Mouse (Mus musculus): ENCODE results near the gene Cd244a. TPM values are rescaled to one million over a fixed set of nuclear protein-coding genes. Genes with fewer than 3 reads are reported as not detected.

Cd244a gene
- polyA plus RNA-seq (2014; fragmentation: Nextera tagmentation; extraction: Ambion mirVana): not detected in 2 replicates

GRCm38 (mm10) chr1:171558898-171559297 lies at the start of gene Cd244a:
Cd244a (plus strand) TSS chr1:171559193.
- no peak within 1 kb of the TSS for H3K4me3 ChIP-seq (ENCODE audit: low read depth, low read length)
- H3K4me1 ChIP-seq (ENCODE audit: control insufficient read depth, insufficient read depth, low read length): no peaks in the 10 kb centered on the region
- 88% methylated on average over 4 of the region's 4 CpGs for WGBS
- no peak within 1 kb of the TSS for H3K9ac ChIP-seq (ENCODE audit: low read length)
- no peak for DNase-seq (ENCODE audit: low spot score)
- no peak for ATAC-seq
- H3K27me3 ChIP-seq (replicated peaks; ENCODE audit: control insufficient read depth, insufficient read depth, low read length): no peaks in the 10 kb centered on the region
- H3K36me3 ChIP-seq (ENCODE audit: control insufficient read depth, insufficient read depth, low read length): no peaks in the 10 kb centered on the region
- H3K27ac ChIP-seq (ENCODE audit: low read depth, low read length): no peak within 1 kb of the TSS
- H3K4me2 ChIP-seq (ENCODE audit: low read length): no peak within 1 kb of the TSS
- no peaks in the 10 kb centered on the region for H3K9me3 ChIP-seq (replicated peaks; ENCODE audit: control insufficient read depth, low read length)

DNA sequence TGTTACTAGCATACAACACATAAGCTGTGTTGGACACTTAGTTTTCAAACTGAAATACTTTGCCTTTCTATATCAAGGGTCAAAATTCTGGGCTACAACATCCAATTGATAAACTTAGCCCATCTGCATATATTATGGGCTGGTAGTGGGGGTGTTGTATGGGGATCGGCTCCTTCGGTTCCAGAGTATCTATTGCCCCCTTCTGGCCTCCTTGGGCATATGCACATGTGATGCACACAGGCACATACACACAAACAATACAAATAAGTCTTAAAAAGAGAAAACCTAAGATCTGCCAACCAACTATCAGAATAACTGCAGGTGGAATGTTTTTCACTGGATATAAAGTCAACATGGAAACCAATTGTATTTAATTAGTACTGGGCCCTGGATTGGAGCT lies 45.8 kb upstream of the Cd244a start:
- no peaks in the 10 kb centered on the region for H3K4me1 ChIP-seq (ENCODE audit: control insufficient read depth, insufficient read depth, low read length)
- H3K4me3 ChIP-seq (ENCODE audit: low read depth, low read length): no peak overlapping the region
- H3K27me3 ChIP-seq (replicated peaks; ENCODE audit: control insufficient read depth, insufficient read depth, low read length): no peaks in the 10 kb centered on the region
- 90% methylated on average over 2 of the region's 2 CpGs for WGBS
- H3K9ac ChIP-seq (ENCODE audit: low read length): no peak overlapping the region
- DNase-seq (ENCODE audit: low spot score) (no peak), ATAC-seq (no peak)
- H3K4me2 ChIP-seq (ENCODE audit: low read length): no peak overlapping the region
- no peak overlapping the region for H3K27ac ChIP-seq (ENCODE audit: low read depth, low read length)
- no peaks in the 10 kb centered on the region for H3K36me3 ChIP-seq (ENCODE audit: control insufficient read depth, insufficient read depth, low read length)
- H3K9me3 ChIP-seq (replicated peaks; ENCODE audit: control insufficient read depth, low read length): no peaks in the 10 kb centered on the region

GRCm38 (mm10) chr1:171513760-171514159 lies 45.2 kb upstream of the Cd244a start:
- Histone ChIP-seq H3K27ac (ENCODE audit: low read depth, low read length) (no peak overlapping the region), H3K9ac (ENCODE audit: low read length) (no peak overlapping the region), H3K4me3 (ENCODE audit: low read depth, low read length) (no peak overlapping the region), H3K36me3 (ENCODE audit: control insufficient read depth, insufficient read depth, low read length) (no peaks in the 10 kb centered on the region), H3K4me2 (ENCODE audit: low read length) (no peak overlapping the region), H3K27me3 (replicated peaks; ENCODE audit: control insufficient read depth, insufficient read depth, low read length) (no peaks in the 10 kb centered on the region), H3K4me1 (ENCODE audit: control insufficient read depth, insufficient read depth, low read length) (no peaks in the 10 kb centered on the region), H3K9me3 (replicated peaks; ENCODE audit: control insufficient read depth, low read length) (no peaks in the 10 kb centered on the region)
- DNase-seq (ENCODE audit: low spot score): no peak
- ATAC-seq: no peak
- 100% methylated on average over 1 of the region's 1 CpGs for WGBS

GRCm38 (mm10) chr1:171515039-171515438 lies 44.0 kb upstream of the Cd244a start:
- Histone ChIP-seq H3K4me3 (ENCODE audit: low read depth, low read length) (no peak overlapping the region), H3K9ac (ENCODE audit: low read length) (no peak overlapping the region), H3K27ac (ENCODE audit: low read depth, low read length) (no peak overlapping the region), H3K9me3 (replicated peaks; ENCODE audit: control insufficient read depth, low read length) (no peaks in the 10 kb centered on the region), H3K4me2 (ENCODE audit: low read length) (no peak overlapping the region), H3K4me1 (ENCODE audit: control insufficient read depth, insufficient read depth, low read length) (no peaks in the 10 kb centered on the region), H3K36me3 (ENCODE audit: control insufficient read depth, insufficient read depth, low read length) (no peaks in the 10 kb centered on the region), H3K27me3 (replicated peaks; ENCODE audit: control insufficient read depth, insufficient read depth, low read length) (no peaks in the 10 kb centered on the region)
- ATAC-seq (no peak), DNase-seq (ENCODE audit: low spot score) (no peak)
- WGBS: 16% methylated on average over 1 of the region's 1 CpGs

DNA sequence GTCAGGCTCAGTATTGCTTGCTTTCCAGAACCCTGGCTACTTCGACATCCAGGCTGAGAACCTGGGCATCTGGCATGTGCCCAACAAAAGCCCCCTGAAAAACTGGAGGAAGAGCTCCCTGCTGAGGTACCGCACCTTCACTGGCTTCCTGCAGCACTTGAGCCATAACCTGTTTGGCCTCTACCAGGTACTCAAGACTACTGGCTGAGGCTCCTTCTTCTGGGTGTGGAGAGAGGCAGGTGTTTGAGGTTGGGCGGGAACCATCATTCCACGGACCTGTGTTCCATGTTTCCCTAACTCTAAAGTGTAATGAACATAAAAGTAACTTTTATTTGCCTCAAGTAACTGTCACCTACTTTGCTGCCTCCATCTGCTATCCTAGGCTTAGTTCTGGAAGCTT lies 43.4 kb upstream of the Cd244a start:
- DNase-seq (ENCODE audit: low spot score) (no peak), ATAC-seq (no peak)
- H3K9ac ChIP-seq (ENCODE audit: low read length): no peak overlapping the region
- no peak overlapping the region for H3K4me2 ChIP-seq (ENCODE audit: low read length)
- H3K4me1 ChIP-seq (ENCODE audit: control insufficient read depth, insufficient read depth, low read length): no peaks in the 10 kb centered on the region
- no peak overlapping the region for H3K4me3 ChIP-seq (ENCODE audit: low read depth, low read length)
- H3K9me3 ChIP-seq (replicated peaks; ENCODE audit: control insufficient read depth, low read length): no peaks in the 10 kb centered on the region
- H3K27me3 ChIP-seq (replicated peaks; ENCODE audit: control insufficient read depth, insufficient read depth, low read length): no peaks in the 10 kb centered on the region
- H3K36me3 ChIP-seq (ENCODE audit: control insufficient read depth, insufficient read depth, low read length): no peaks in the 10 kb centered on the region
- 89% methylated on average over 4 of the region's 4 CpGs for WGBS
- no peak overlapping the region for H3K27ac ChIP-seq (ENCODE audit: low read depth, low read length)

- no peaks in the 10 kb centered on the region for H3K36me3 ChIP-seq (ENCODE audit: control insufficient read depth, insufficient read depth, low read length)
- H3K27ac ChIP-seq (ENCODE audit: low read depth, low read length): no peak overlapping the region
- WGBS: 96% methylated on average over 4 of the region's 4 CpGs
- no peaks in the 10 kb centered on the region for H3K9me3 ChIP-seq (replicated peaks; ENCODE audit: control insufficient read depth, low read length)
- no peaks in the 10 kb centered on the region for H3K4me1 ChIP-seq (ENCODE audit: control insufficient read depth, insufficient read depth, low read length)
- no peak overlapping the region for H3K4me3 ChIP-seq (ENCODE audit: low read depth, low read length)
- no peak overlapping the region for H3K4me2 ChIP-seq (ENCODE audit: low read length)
- ATAC-seq (no peak), DNase-seq (ENCODE audit: low spot score) (no peak)
- no peaks in the 10 kb centered on the region for H3K27me3 ChIP-seq (replicated peaks; ENCODE audit: control insufficient read depth, insufficient read depth, low read length)
- no peak overlapping the region for H3K9ac ChIP-seq (ENCODE audit: low read length)
Measured at GRCm38 (mm10) chr1:171531367-171531766, 27.6 kb upstream of the Cd244a start.

DNA sequence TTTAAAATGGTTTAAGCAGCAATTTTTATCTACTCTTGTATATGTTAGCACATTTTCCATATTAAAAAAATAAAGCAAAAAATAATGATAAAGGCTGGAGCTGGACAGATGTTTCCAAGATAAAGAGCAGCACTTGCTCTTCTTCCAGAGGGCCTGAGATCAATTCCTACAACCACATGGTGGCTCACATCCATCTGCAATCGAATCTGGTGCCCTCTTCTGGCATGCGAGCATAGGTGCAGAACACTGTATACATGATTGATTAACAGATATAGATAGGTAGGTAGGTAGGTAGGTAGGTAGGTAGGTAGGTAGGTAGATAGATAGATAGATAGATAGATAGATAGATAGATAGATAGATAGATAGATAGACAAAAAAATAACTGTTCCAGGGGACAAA lies 26.2 kb upstream of the Cd244a start:
- no peak overlapping the region for H3K9ac ChIP-seq (ENCODE audit: low read length)
- ATAC-seq: no peak

GRCm38 (mm10) chr1:171534557-171534956 lies 24.4 kb upstream of the Cd244a start:
- ATAC-seq: no peak
- no peak for DNase-seq (ENCODE audit: low spot score)
- no peaks in the 10 kb centered on the region for H3K9me3 ChIP-seq (replicated peaks; ENCODE audit: control insufficient read depth, low read length)
- no peaks in the 10 kb centered on the region for H3K36me3 ChIP-seq (ENCODE audit: control insufficient read depth, insufficient read depth, low read length)
- H3K9ac ChIP-seq (ENCODE audit: low read length): no peak overlapping the region
- no peak overlapping the region for H3K4me3 ChIP-seq (ENCODE audit: low read depth, low read length)
- no peak overlapping the region for H3K4me2 ChIP-seq (ENCODE audit: low read length)
- H3K27ac ChIP-seq (ENCODE audit: low read depth, low read length): no peak overlapping the region
- H3K4me1 ChIP-seq (ENCODE audit: control insufficient read depth, insufficient read depth, low read length): no peaks in the 10 kb centered on the region
- no peaks in the 10 kb centered on the region for H3K27me3 ChIP-seq (replicated peaks; ENCODE audit: control insufficient read depth, insufficient read depth, low read length)

More for the DNA sequence above, 26.2 kb upstream of the Cd244a start:
- H3K27ac ChIP-seq (ENCODE audit: low read depth, low read length): no peak overlapping the region
- no peak for DNase-seq (ENCODE audit: low spot score)
- no peaks in the 10 kb centered on the region for H3K36me3 ChIP-seq (ENCODE audit: control insufficient read depth, insufficient read depth, low read length)
- no peak overlapping the region for H3K4me2 ChIP-seq (ENCODE audit: low read length)
- H3K4me1 ChIP-seq (ENCODE audit: control insufficient read depth, insufficient read depth, low read length): no peaks in the 10 kb centered on the region
- WGBS: 67% methylated on average over 2 of the region's 2 CpGs
- no peaks in the 10 kb centered on the region for H3K27me3 ChIP-seq (replicated peaks; ENCODE audit: control insufficient read depth, insufficient read depth, low read length)
- H3K9me3 ChIP-seq (replicated peaks; ENCODE audit: control insufficient read depth, low read length): no peaks in the 10 kb centered on the region
- no peak overlapping the region for H3K4me3 ChIP-seq (ENCODE audit: low read depth, low read length)

DNA sequence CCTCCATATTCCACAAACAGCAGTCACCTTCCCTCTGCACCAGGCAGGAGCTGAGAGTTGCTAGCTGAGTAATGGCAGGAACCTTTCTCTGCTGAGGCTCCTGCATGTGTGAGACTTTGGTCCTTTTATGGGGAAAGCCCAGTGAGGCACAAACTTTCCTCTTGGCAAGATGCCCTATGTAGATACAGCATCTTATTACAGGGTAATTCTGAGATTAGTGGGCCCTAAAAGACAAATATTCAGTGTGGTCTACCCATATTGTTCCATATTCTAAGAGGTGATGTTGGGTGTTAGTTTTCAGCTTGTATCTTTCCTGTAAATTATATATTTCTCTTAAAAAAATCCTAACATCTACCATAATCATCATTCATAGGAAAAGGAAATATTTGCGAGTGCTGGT lies 23.8 kb upstream of the Cd244a start, which contains the start of gene Itln1:
Gene Itln1, minus strand, starts transcription at position 101 of the 400 bp plus-strand sequence.
- H3K9me3 ChIP-seq (replicated peaks; ENCODE audit: control insufficient read depth, low read length): no peaks in the 10 kb centered on the region
- no peak within 1 kb of the TSS for H3K9ac ChIP-seq (ENCODE audit: low read length)
- no peaks in the 10 kb centered on the region for H3K36me3 ChIP-seq (ENCODE audit: control insufficient read depth, insufficient read depth, low read length)
- 100% methylated on average over 1 of the region's 1 CpGs for WGBS
- no peak within 1 kb of the TSS for H3K4me3 ChIP-seq (ENCODE audit: low read depth, low read length)
- H3K4me1 ChIP-seq (ENCODE audit: control insufficient read depth, insufficient read depth, low read length): no peaks in the 10 kb centered on the region
- no peaks in the 10 kb centered on the region for H3K27me3 ChIP-seq (replicated peaks; ENCODE audit: control insufficient read depth, insufficient read depth, low read length)
- no peak within 1 kb of the TSS for H3K27ac ChIP-seq (ENCODE audit: low read depth, low read length)
- DNase-seq (ENCODE audit: low spot score): no peak
- no peak within 1 kb of the TSS for H3K4me2 ChIP-seq (ENCODE audit: low read length)
- no peak for ATAC-seq

Data from forebrain, embryonic 14.5 days (tissue).